Mouse (Mus musculus): Measurements from ENCODE around the gene Ell. TPM values are rescaled to one million over a fixed set of nuclear protein-coding genes. Genes with fewer than 3 reads are reported as not detected.

Ell gene
- polyA plus RNA-seq, 1 experiment from 2014 or later, result 14.9 TPM

DNA sequence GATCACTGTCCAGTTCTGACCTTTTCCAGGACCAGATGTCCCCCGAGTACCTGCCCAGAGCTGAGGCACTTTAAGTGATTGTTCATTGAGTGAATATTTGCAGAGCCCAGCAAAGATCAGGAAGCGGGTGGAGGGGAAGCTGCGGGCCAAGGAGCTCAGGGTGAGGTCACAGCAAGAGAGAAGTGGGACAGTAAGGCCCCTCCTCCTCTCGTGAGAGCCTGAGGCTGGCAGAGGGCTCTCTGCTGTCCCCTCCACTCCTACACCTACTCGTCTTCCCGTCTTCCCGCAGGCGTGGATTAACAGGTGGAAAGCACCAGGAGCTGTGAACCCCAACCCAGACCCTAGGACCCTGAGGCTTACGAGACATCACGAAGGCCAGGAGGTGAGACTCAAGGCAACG lies 77.4 kb downstream of the Ell start:
- no peak for DNase-seq (ENCODE audit: low spot score)
- Histone ChIP-seq H3K36me3 (ENCODE audit: insufficient read depth, low read length) (no peaks in the 10 kb centered on the region), H3K27ac (no peak overlapping the region), H3K9me3 (replicated peaks; ENCODE audit: low read length) (no peaks in the 10 kb centered on the region), H3K4me2 (ENCODE audit: low read length) (no peak overlapping the region), H3K9ac (ENCODE audit: low read depth, low read length) (no peak overlapping the region), H3K27me3 (ENCODE audit: insufficient read depth, low read length) (no peaks in the 10 kb centered on the region), H3K4me3 (replicated peaks; ENCODE audit: low read depth, low read length) (no peak overlapping the region), H3K4me1 (replicated peaks; ENCODE audit: insufficient read depth, low read length) (no peaks in the 10 kb centered on the region; the same call in 1 of the 2 replicates)
- no peak for TF ChIP-seq CTCF (IDR thresholded peaks at IDR 0.05; ENCODE audit: low read depth)
- 50% methylated on average over 11 of the region's 11 CpGs for WGBS
- ATAC-seq (replicated peaks; ENCODE audit: low FRiP score, low read depth), result no peak

DNA sequence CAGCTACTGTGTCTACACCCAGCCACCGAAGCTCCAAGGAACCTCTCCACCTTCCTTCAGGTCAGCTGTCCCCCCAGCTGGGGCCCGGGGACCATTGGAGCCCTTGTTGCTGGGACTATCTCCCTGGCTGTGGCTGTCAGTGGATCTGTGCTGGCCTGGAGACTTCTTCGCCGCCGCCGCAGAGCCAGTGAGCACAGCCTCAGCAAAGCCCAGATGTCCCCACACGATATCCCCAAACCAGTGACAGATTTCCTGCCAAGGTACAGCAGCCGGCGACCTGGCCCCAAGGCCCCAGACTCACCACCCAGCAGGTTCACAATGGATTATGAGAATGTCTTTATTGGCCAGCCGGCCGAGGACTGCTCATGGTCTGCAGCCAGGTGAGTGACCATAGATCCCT lies 78.7 kb downstream of the Ell start:
- no peak for TF ChIP-seq CTCF (IDR thresholded peaks at IDR 0.05; ENCODE audit: low read depth)
- Histone ChIP-seq H3K27me3 (ENCODE audit: insufficient read depth, low read length) (no peaks in the 10 kb centered on the region), H3K9ac (ENCODE audit: low read depth, low read length) (0 out of 2 replicates have a peak overlapping the region, but pooled peaks have one; percentile 14), H3K36me3 (ENCODE audit: insufficient read depth, low read length) (no peaks in the 10 kb centered on the region), H3K9me3 (replicated peaks; ENCODE audit: low read length) (no peaks in the 10 kb centered on the region), H3K4me1 (replicated peaks; ENCODE audit: insufficient read depth, low read length) (no peaks in the 10 kb centered on the region), H3K4me2 (ENCODE audit: low read length) (no peak overlapping the region), H3K4me3 (replicated peaks; ENCODE audit: low read depth, low read length) (no peak overlapping the region), H3K27ac (no peak overlapping the region)
- WGBS, result 85% methylated on average over 11 of the region's 11 CpGs
- ATAC-seq (replicated peaks; ENCODE audit: low FRiP score, low read depth), result no peak
- no peak for DNase-seq (ENCODE audit: low spot score)

GRCm38 (mm10) chr8:70618888-70619334 lies 79.7 kb downstream of the Ell start:
- 21% methylated on average over 9 of the region's 9 CpGs for WGBS
- no peak for TF ChIP-seq CTCF (IDR thresholded peaks at IDR 0.05; ENCODE audit: low read depth)
- H3K4me3 ChIP-seq (replicated peaks; ENCODE audit: low read depth, low read length), result no peak overlapping the region
- ATAC-seq (replicated peaks; ENCODE audit: low FRiP score, low read depth), result peak; percentile 83
- H3K27ac ChIP-seq, result no peak overlapping the region
- H3K4me1 ChIP-seq (replicated peaks; ENCODE audit: insufficient read depth, low read length), result no peaks in the 10 kb centered on the region
- no peaks in the 10 kb centered on the region for H3K9me3 ChIP-seq (replicated peaks; ENCODE audit: low read length)
- no peaks in the 10 kb centered on the region for H3K27me3 ChIP-seq (ENCODE audit: insufficient read depth, low read length)
- peak; percentile 67 for DNase-seq (ENCODE audit: low spot score)
- no peak overlapping the region for H3K9ac ChIP-seq (ENCODE audit: low read depth, low read length)
- no peaks in the 10 kb centered on the region for H3K36me3 ChIP-seq (ENCODE audit: insufficient read depth, low read length)
- no peak overlapping the region for H3K4me2 ChIP-seq (ENCODE audit: low read length)

DNA sequence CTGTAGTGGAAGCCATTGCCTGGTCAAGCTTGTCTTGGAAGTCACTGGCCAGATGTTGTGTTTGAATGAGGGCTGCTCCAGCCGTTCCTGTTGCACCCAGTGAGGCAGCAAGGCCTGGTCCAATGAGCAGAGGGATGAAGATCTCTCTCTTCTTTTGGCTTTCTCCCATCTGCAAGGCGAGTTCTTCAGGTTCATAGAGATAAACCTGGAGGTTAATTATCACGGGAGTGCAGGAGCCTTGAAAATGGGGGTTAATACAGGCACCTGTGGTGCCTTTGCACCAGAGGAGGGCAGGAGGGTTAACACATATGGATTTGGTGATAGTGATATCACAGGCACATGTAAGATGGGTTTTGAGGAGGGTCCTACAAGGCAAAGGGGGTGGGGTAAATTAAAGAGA lies 83.0 kb downstream of the Ell start:
- Histone ChIP-seq H3K9me3 (replicated peaks; ENCODE audit: low read length) (no peaks in the 10 kb centered on the region), H3K27ac (no peak overlapping the region), H3K4me3 (replicated peaks; ENCODE audit: low read depth, low read length) (no peak overlapping the region), H3K4me1 (replicated peaks; ENCODE audit: insufficient read depth, low read length) (no peaks in the 10 kb centered on the region), H3K4me2 (ENCODE audit: low read length) (no peak overlapping the region), H3K27me3 (ENCODE audit: insufficient read depth, low read length) (no peaks in the 10 kb centered on the region), H3K36me3 (ENCODE audit: insufficient read depth, low read length) (no peaks in the 10 kb centered on the region), H3K9ac (ENCODE audit: low read depth, low read length) (no peak overlapping the region)
- ATAC-seq (replicated peaks; ENCODE audit: low FRiP score, low read depth), result no peak
- DNase-seq (ENCODE audit: low spot score), result no peak
- 72% methylated on average over 3 of the region's 3 CpGs for WGBS
- no peak for TF ChIP-seq CTCF (IDR thresholded peaks at IDR 0.05; ENCODE audit: low read depth)

GRCm38 (mm10) chr8:70625104-70625503 lies 85.8 kb downstream of the Ell start:
- Histone ChIP-seq H3K9ac (ENCODE audit: low read depth, low read length) (no peak overlapping the region), H3K36me3 (ENCODE audit: insufficient read depth, low read length) (no peaks in the 10 kb centered on the region), H3K4me1 (replicated peaks; ENCODE audit: insufficient read depth, low read length) (peaks cover 3% of the 10 kb centered on the region; the same call in 1 of the 2 replicates), H3K27me3 (ENCODE audit: insufficient read depth, low read length) (no peaks in the 10 kb centered on the region), H3K9me3 (replicated peaks; ENCODE audit: low read length) (no peaks in the 10 kb centered on the region), H3K27ac (no peak overlapping the region), H3K4me2 (ENCODE audit: low read length) (no peak overlapping the region), H3K4me3 (replicated peaks; ENCODE audit: low read depth, low read length) (no peak overlapping the region)
- 7% methylated on average over 5 of the region's 5 CpGs for WGBS
- TF ChIP-seq CTCF (IDR thresholded peaks at IDR 0.05; ENCODE audit: low read depth), result peak; percentile 82
- peak; percentile 83 for DNase-seq (ENCODE audit: low spot score)
- ATAC-seq (replicated peaks; ENCODE audit: low FRiP score, low read depth), result no peak

DNA sequence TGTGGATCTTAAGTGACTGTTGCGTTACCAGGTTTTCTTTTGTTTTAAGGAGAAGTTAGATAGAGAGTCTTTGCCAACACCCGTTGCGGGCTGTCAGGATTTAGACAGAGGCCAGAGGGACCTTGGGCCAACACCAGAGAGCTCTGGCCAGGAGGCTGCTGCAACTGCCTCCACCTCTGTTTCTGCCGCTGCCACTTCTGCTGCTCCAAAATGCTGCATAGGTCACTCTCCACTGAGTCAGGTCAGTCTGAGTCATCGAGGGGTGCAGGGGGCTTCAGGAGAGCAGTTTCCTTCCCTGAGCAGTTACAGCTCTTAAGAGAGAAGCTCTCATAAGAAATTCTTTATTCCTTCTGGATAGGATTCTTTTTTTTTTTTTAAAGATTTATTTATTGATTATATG lies 87.8 kb downstream of the Ell start:
- no peak for ATAC-seq (replicated peaks; ENCODE audit: low FRiP score, low read depth)
- WGBS, result 80% methylated on average over 5 of the region's 5 CpGs
- TF ChIP-seq CTCF (IDR thresholded peaks at IDR 0.05; ENCODE audit: low read depth), result no peak

GRCm38 (mm10) chr8:70628986-70629490 lies 89.8 kb downstream of the Ell start:
- Histone ChIP-seq H3K27me3 (ENCODE audit: insufficient read depth, low read length) (no peaks in the 10 kb centered on the region), H3K4me3 (replicated peaks; ENCODE audit: low read depth, low read length) (peak overlapping the region; percentile 37; the same call in 1 of the 2 replicates), H3K4me2 (ENCODE audit: low read length) (peak overlapping the region; percentile 68), H3K9me3 (replicated peaks; ENCODE audit: low read length) (no peaks in the 10 kb centered on the region), H3K4me1 (replicated peaks; ENCODE audit: insufficient read depth, low read length) (peaks cover 21% of the 10 kb centered on the region), H3K36me3 (ENCODE audit: insufficient read depth, low read length) (no peaks in the 10 kb centered on the region), H3K27ac (no peak overlapping the region), H3K9ac (ENCODE audit: low read depth, low read length) (peak overlapping the region; percentile 46; the same call in 1 of the 2 replicates)
- DNase-seq (ENCODE audit: low spot score), result no peak
- TF ChIP-seq CTCF (IDR thresholded peaks at IDR 0.05; ENCODE audit: low read depth), result no peak
- no peak for ATAC-seq (replicated peaks; ENCODE audit: low FRiP score, low read depth)
- WGBS, result 59% methylated on average over 7 of the region's 7 CpGs

More for the DNA sequence above, 87.8 kb downstream of the Ell start:
- Histone ChIP-seq H3K4me2 (ENCODE audit: low read length) (no peak overlapping the region), H3K27ac (no peak overlapping the region), H3K36me3 (ENCODE audit: insufficient read depth, low read length) (no peaks in the 10 kb centered on the region), H3K9me3 (replicated peaks; ENCODE audit: low read length) (no peaks in the 10 kb centered on the region), H3K9ac (ENCODE audit: low read depth, low read length) (no peak overlapping the region), H3K4me1 (replicated peaks; ENCODE audit: insufficient read depth, low read length) (peaks cover 18% of the 10 kb centered on the region), H3K27me3 (ENCODE audit: insufficient read depth, low read length) (no peaks in the 10 kb centered on the region), H3K4me3 (replicated peaks; ENCODE audit: low read depth, low read length) (no peak overlapping the region)
- no peak for DNase-seq (ENCODE audit: low spot score)
